Mouse (Mus musculus) midbrain, embryonic 15.5 days (tissue): ENCODE data around the gene Vgll4. TPM values are rescaled to one million over a fixed set of nuclear protein-coding genes. Genes with fewer than 3 reads are reported as not detected.

ENCODE experiments used
- ATAC-seq: fragments of 200-750 bp; cut with Nextera tagmentation; replicated peaks from 2 replicates; pipeline ENCODE4 v1.8.0; 2017; ENCODE audit warnings: moderate TSS enrichment
- H3K27ac ChIP-seq: fragments of 300-500 bp; sonication (generic); 2 replicates; pipeline ENCODE4 v1.5.1; 2015; ENCODE audit warnings: mild to moderate bottlenecking, inconsistent platforms
- H3K27me3 ChIP-seq: fragments of 300-500 bp; sonication (generic); replicated peaks from 2 replicates; pipeline ENCODE4 v1.6.1; 2015; ENCODE audit warnings: inconsistent platforms
- H3K36me3 ChIP-seq: fragments of 300-500 bp; sonication (generic); replicated peaks from 2 replicates; pipeline ENCODE4 v1.6.1; 2015; ENCODE audit warnings: inconsistent platforms
- H3K4me1 ChIP-seq: fragments of 300-500 bp; sonication (generic); 2 replicates; pipeline ENCODE4 v1.6.1; 2015; ENCODE audit warnings: inconsistent platforms
- H3K4me2 ChIP-seq: fragments of 300-500 bp; sonication (generic); 2 replicates; pipeline ENCODE4 v1.6.1; 2015; ENCODE audit warnings: inconsistent platforms, mild to moderate bottlenecking, moderate library complexity
- H3K4me3 ChIP-seq: fragments of 300-500 bp; sonication (generic); 2 replicates; pipeline ENCODE4 v1.5.1; 2015; ENCODE audit warnings: mild to moderate bottlenecking, inconsistent platforms
- H3K9ac ChIP-seq: fragments of 300-500 bp; sonication (generic); 2 replicates; pipeline ENCODE4 v1.6.1; 2015; ENCODE audit warnings: mild to moderate bottlenecking, inconsistent platforms
- H3K9me3 ChIP-seq: fragments of 300-500 bp; sonication (generic); 2 replicates; pipeline ENCODE4 v1.6.1; 2016; ENCODE audit warnings: inconsistent platforms
- WGBS: fragments of 180-500 bp; shearing (Covaris S2); methylation state at CpG from one replicate; pipeline ENCODE4 v1.1.7; 2015; ENCODE audit warnings: mixed read lengths; 5-methylcytosine and 5-hydroxymethylcytosine counted together
- polyA plus RNA-seq: library from polyadenylated mRNA; unstranded; fragments of >200 nt; fragmentation: Nextera tagmentation; extraction: Ambion mirVana; gene quantifications from 2 replicates; pipeline ENCODE4 v1.2.1, GENCODE M21; 2015

The Vgll4 gene
- polyA plus RNA-seq, 1 experiment from 2014 or later, result 47.3 TPM

DNA sequence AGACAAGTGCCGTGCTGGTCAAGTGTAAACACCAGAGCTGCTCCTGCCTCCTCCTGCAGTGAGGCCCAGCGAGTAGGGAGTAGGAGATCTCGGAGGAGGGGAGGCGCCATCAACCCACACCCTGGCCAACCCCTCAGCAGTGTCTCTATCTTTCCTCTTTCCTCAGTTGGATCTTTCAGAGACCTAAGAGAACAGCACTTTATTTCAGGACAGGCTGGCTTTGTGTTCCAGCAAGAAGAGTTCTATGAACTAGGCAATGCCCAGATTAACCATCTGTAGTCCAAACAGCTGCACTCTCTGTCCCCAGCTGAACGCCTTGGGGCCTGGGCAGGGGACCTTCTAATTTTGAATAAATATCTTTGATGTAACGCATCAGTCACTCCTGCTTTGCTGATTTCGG, 87.1 kb downstream of the Vgll4 start:
- no peak overlapping the region for H3K9ac ChIP-seq
- no peaks in the 10 kb centered on the region for H3K27me3 ChIP-seq
- peak; percentile 31 for ATAC-seq
- H3K27ac ChIP-seq, result peak overlapping the region; percentile 88
- no peaks in the 10 kb centered on the region for H3K9me3 ChIP-seq
- peaks cover 48% of the 10 kb centered on the region for H3K4me1 ChIP-seq
- H3K36me3 ChIP-seq, result no peaks in the 10 kb centered on the region
- WGBS, result 11% methylated on average over 7 of the region's 7 CpGs
- peak overlapping the region; percentile 3; the same call in 1 of the 2 replicates for H3K4me2 ChIP-seq
- H3K4me3 ChIP-seq, result no peak overlapping the region

DNA sequence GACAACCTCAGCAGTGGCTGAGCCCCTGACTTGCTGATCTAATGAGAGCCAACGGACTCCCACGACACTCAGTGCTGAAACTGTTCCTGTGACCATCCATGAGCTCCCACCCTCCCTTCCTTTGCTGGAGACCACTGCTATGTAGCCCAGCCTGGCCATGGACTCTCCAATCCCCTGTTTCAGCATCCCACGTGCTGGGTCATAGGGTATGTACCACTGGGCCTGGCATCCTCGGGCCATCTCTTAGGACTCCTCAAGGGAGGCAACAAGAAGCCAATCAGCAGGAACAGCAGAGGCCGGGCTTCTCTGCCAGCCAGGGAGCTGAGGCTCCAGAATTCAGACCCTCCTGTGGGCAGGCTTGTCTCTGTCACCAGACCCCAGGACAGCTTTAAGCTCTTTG, 87.6 kb downstream of the Vgll4 start:
- Histone ChIP-seq H3K4me1 (peaks cover 50% of the 10 kb centered on the region), H3K9ac (no peak overlapping the region), H3K27ac (peak overlapping the region; percentile 88), H3K27me3 (no peaks in the 10 kb centered on the region), H3K36me3 (no peaks in the 10 kb centered on the region), H3K9me3 (no peaks in the 10 kb centered on the region), H3K4me2 (0 out of 2 replicates have a peak overlapping the region, but pooled peaks have one; percentile 3), H3K4me3 (no peak overlapping the region)
- ATAC-seq, result peak; percentile 15; the same call in 1 of the 2 replicates
- WGBS, result 25% methylated on average over 5 of the region's 5 CpGs

DNA sequence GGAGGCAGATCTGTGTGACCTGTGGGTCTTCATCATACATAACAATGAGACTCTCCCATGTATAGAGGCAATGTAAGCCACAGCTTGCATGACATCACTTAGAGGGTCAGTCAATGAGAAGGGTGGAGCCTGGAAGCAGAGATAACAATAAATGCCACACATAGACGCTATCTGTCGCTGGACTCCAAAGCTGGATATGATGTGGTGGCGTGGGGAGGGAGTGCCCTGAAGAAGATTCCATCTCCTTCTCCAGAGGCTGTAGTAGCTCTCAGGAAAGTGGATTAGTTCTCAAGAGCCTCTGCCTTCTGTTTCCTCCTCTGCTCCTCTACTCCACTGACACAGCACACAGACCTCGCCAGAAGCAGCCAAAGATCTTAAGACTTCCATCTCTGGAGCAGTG, 89.0 kb downstream of the Vgll4 start:
- Histone ChIP-seq H3K4me3 (no peak overlapping the region), H3K4me1 (peaks cover 60% of the 10 kb centered on the region), H3K36me3 (no peaks in the 10 kb centered on the region), H3K27me3 (no peaks in the 10 kb centered on the region), H3K9me3 (no peaks in the 10 kb centered on the region), H3K4me2 (no peak overlapping the region), H3K27ac (no peak overlapping the region), H3K9ac (no peak overlapping the region)
- 80% methylated on average over 4 of the region's 4 CpGs for WGBS
- ATAC-seq, result no peak

DNA sequence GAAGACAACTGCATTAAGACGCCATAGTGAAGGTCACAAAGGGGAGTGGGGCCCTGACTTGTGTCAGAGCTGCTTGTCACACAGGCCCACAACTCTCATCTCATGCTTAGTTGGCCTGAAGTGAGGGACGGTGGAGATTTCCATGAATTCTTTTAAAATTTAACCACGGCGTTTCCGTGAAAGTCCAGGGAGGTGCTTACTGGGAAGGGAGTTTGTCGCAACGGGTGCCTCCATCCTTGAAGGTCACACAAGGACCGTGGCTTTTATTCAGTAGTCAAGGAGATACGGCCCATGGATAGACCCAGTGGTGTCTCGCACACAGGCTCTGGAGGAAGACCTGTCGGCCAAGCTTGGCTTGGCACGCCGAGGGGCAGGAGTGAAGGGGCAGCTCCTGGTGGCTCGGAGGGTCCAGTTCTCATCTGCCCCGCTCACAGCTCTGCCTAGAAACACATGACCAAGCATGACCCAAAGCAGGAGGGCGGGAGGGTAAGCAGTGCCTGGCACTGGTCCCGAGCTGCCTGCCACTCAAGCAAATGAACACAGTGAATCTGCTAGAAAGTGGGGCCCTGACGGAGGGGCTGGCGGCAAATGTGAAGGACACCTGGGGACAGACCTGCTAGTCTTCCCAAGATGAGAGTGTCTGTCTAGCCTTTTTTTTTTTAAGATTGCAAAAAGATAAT, 90.8 kb downstream of the Vgll4 start:
- Histone ChIP-seq H3K36me3 (no peaks in the 10 kb centered on the region), H3K27ac (no peak overlapping the region), H3K27me3 (no peaks in the 10 kb centered on the region), H3K4me3 (no peak overlapping the region), H3K4me2 (no peak overlapping the region), H3K9ac (no peak overlapping the region), H3K9me3 (no peaks in the 10 kb centered on the region), H3K4me1 (peaks cover 78% of the 10 kb centered on the region)
- ATAC-seq, result no peak
- 70% methylated on average over 19 of the region's 19 CpGs for WGBS

DNA sequence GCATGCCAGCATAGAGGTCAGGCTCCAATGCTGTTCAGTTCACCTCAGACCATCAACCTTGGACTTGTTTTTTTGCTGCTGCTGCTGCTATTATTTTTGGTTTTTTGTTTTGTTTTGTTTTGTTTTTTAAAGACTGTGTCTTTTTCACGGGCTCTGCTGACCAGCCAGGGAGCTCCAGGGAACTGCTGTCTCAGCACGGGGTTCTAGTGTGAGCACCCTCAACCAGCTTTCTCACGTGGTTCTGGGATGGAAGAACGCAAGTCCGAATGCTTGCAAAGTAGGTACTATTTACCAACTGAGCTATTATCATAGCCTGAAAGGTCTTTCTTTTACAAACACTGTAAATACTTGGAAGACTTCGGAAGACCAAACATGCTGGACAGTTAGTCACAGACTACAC, 93.2 kb downstream of the Vgll4 start:
- Histone ChIP-seq H3K4me3 (no peak overlapping the region), H3K27me3 (no peaks in the 10 kb centered on the region), H3K27ac (peak overlapping the region; percentile 86), H3K4me1 (peaks cover 70% of the 10 kb centered on the region), H3K4me2 (no peak overlapping the region), H3K9me3 (no peaks in the 10 kb centered on the region), H3K36me3 (no peaks in the 10 kb centered on the region), H3K9ac (no peak overlapping the region)
- 70% methylated on average over 6 of the region's 6 CpGs for WGBS
- no peak for ATAC-seq

DNA sequence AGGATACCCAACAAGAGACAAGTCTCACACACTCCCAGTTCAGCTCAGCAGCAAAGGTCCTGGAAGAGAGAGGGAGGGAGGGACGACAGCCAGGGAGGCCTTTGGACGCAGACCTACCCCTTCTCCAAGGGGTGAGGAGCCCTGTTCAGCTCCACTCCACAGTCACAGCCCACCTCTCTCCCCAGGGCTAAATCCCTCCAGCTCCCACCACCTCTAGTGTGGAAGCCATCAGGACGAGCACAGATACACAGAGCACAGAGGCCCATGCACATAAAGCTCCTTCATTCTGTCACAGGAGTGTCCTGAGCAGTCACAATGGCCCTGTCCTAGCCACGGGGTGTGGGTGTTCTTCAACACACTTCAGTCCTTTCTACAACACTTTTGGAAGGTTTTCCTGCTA, 93.8 kb downstream of the Vgll4 start:
- 17% methylated on average over 4 of the region's 4 CpGs for WGBS
- peaks cover 70% of the 10 kb centered on the region for H3K4me1 ChIP-seq
- H3K9ac ChIP-seq, result no peak overlapping the region

DNA sequence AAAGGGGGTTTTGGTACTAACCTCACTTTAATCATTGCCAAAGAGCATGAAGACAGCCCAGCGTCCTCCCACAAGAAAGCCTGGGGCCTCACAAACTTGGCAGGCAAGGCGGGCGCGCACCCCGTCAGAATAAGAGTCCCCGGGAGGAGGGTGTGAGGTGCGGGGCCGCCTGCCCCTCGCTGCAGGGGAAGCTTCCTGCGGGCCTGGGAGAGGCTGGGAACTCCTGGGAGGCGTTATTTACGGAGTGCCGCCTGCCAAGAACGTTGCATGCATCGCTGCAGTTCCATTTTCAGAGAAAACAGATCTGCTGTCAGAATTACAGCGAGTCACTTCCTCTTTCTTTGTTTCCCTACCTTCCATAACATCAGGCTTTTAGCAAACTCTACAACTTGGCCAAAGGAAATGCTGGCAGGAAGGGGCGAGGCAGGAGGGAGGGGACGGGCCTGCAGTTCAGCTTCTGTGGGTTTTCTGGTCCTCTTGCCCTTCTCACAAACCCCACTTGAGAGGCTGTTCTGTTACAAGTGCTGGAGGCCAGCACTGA, 94.7 kb downstream of the Vgll4 start:
- ATAC-seq, result peak; percentile 77
- no peaks in the 10 kb centered on the region for H3K9me3 ChIP-seq
- peak overlapping the region; percentile 38; the same call in 1 of the 2 replicates for H3K9ac ChIP-seq
- peak overlapping the region; percentile 62 for H3K4me2 ChIP-seq
- WGBS, result under 1% methylated on average over 18 of the region's 18 CpGs
- H3K4me3 ChIP-seq, result peak overlapping the region; percentile 30
- no peaks in the 10 kb centered on the region for H3K36me3 ChIP-seq
- no peaks in the 10 kb centered on the region for H3K27me3 ChIP-seq
- H3K4me1 ChIP-seq, result peaks cover 68% of the 10 kb centered on the region
- H3K27ac ChIP-seq, result peak overlapping the region; percentile 86

More for the DNA sequence above, 93.8 kb downstream of the Vgll4 start:
- H3K9me3 ChIP-seq, result no peaks in the 10 kb centered on the region
- ATAC-seq, result no peak
- H3K4me2 ChIP-seq, result no peak overlapping the region
- H3K4me3 ChIP-seq, result no peak overlapping the region
- no peaks in the 10 kb centered on the region for H3K27me3 ChIP-seq
- H3K36me3 ChIP-seq, result no peaks in the 10 kb centered on the region
- H3K27ac ChIP-seq, result peak overlapping the region; percentile 86

DNA sequence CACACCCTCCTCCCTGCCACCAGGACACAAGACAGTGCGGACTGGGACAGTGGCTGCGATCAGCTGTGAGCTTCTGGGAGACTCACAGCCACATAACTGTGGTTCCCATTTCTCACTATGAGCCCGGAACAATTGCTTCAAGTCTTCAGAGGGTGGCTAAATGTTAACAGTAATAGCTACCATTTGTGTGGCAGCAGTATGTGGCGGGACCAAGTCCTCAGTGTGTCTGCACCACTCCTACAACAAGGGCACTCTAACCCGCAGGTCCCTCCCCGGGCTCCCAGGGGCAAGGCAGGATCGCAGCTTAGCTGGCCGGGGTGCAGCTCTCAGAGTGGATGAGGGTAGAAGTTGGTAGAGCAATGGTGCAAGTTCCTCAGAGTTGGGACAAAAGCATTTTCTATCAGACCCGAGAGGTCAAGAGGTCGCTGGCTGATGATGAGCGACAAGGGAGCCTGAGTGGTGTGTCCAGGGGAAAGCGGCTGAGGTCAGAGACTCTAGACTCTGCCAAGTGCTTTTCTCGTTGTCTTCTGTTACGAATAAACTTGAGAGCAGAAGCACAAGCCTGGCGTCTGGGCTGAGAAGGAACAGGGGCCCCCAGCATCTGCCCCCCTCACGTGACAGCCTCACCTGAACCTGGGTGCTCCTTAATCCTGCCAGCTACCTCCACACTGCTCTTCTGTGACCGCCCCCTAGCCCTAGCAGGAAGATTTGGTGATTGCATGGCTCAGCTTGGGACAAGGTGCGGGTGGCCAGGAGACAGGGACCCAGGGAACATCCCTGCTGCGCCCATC, 95.5 kb downstream of the Vgll4 start:
- H3K36me3 ChIP-seq, result no peaks in the 10 kb centered on the region

DNA sequence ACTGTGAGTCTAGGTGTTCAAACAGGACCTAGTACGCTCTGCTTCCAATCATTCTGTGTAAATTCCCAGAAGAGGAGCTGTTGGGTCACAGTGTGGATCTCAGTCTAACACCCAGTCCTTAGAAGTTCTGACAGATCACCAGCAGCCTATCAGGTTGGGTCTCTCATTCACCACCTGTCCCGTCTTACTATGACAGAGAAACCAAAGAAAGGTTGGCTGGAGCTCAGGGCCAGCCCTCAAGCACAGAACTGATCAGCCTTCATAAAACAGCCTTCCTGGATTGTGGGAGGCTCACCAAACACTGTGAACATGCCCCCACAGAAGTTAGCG, 96.0 kb downstream of the Vgll4 start:
- ATAC-seq, result no peak
- Histone ChIP-seq H3K9me3 (no peaks in the 10 kb centered on the region), H3K9ac (peak overlapping the region; percentile 38), H3K27ac (peak overlapping the region; percentile 86), H3K4me3 (peak overlapping the region; percentile 30; the same call in 1 of the 2 replicates), H3K4me1 (peaks cover 77% of the 10 kb centered on the region), H3K27me3 (no peaks in the 10 kb centered on the region), H3K36me3 (no peaks in the 10 kb centered on the region), H3K4me2 (peak overlapping the region; percentile 62)
- WGBS, result 62% methylated on average over 3 of the region's 3 CpGs

More for the DNA sequence above, 95.5 kb downstream of the Vgll4 start:
- Histone ChIP-seq H3K27me3 (no peaks in the 10 kb centered on the region), H3K27ac (peak overlapping the region; percentile 86), H3K4me3 (peak overlapping the region; percentile 30), H3K9ac (peak overlapping the region; percentile 38), H3K4me1 (peaks cover 75% of the 10 kb centered on the region), H3K4me2 (peak overlapping the region; percentile 62), H3K9me3 (no peaks in the 10 kb centered on the region)
- 10% methylated on average over 19 of the region's 19 CpGs for WGBS
- peak; percentile 62 for ATAC-seq

DNA sequence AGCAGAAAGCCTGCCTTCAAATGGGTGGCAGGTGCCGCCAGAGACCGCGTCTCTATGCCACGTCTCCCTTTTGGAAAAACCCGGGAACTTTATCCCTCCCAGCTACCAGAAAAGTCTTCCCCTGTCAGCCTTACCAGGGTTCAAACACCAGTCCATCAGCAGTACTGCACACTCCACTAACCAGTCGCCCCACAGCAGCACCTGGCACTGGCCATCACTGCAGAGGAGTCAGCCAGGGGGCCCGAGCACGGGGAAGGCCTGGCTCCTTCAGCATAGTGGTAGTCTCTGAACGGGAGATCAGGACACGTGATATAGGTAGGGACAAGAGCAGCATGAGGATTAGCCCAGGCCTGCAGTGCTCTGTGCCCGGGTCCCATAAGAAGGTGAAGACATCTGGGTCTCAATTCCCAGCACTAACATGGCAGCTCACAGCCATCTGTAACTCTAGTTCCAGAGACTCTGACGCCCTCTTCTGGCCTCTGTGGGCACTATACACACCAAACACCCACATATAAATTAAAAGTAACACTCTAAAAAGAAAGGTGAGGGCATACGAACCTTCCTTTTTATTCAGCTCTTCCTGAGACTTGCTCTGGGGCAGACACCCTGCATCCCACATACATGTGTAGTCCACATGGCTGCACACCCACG, 98.7 kb downstream of the Vgll4 start:
- WGBS, result 86% methylated on average over 14 of the region's 14 CpGs
- H3K27ac ChIP-seq, result no peak overlapping the region
- no peaks in the 10 kb centered on the region for H3K27me3 ChIP-seq
- H3K36me3 ChIP-seq, result no peaks in the 10 kb centered on the region
- H3K9ac ChIP-seq, result no peak overlapping the region
- no peaks in the 10 kb centered on the region for H3K9me3 ChIP-seq
- no peak overlapping the region for H3K4me3 ChIP-seq
- ATAC-seq, result no peak
- H3K4me1 ChIP-seq, result peaks cover 58% of the 10 kb centered on the region
- no peak overlapping the region for H3K4me2 ChIP-seq

DNA sequence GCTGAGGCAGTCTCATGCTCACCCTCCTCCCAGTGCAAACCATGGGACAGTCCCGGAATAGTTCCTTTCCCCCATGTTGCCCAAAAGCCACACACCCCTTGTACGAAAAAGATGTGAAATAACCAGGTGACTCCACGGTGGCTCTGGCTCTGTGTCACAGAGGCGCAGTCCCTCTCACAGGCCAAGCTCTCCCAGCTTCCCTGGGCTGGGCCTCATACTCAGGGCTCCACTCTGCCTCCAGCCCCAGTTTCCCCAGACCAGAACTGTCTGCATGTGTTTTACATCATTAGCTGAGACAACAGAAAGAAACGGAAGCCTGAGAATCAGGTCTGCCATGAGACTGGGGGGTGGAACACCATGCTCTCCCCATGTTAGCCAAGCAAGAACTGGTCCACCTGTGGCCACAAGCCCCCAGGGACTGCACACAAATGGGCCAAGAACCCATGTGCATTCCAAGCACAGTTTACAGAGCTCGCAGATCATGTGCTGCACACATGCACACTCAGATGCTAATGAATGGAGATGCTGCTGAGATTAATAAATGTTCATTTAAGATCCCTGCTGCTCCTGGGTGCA, 100.2 kb downstream of the Vgll4 start:
- Histone ChIP-seq H3K4me1 (peaks cover 42% of the 10 kb centered on the region), H3K27me3 (no peaks in the 10 kb centered on the region), H3K4me2 (no peak overlapping the region), H3K4me3 (no peak overlapping the region), H3K27ac (peak overlapping the region; percentile 42), H3K9me3 (no peaks in the 10 kb centered on the region), H3K9ac (no peak overlapping the region), H3K36me3 (no peaks in the 10 kb centered on the region)
- no peak for ATAC-seq
- WGBS, result 61% methylated on average over 6 of the region's 6 CpGs

DNA sequence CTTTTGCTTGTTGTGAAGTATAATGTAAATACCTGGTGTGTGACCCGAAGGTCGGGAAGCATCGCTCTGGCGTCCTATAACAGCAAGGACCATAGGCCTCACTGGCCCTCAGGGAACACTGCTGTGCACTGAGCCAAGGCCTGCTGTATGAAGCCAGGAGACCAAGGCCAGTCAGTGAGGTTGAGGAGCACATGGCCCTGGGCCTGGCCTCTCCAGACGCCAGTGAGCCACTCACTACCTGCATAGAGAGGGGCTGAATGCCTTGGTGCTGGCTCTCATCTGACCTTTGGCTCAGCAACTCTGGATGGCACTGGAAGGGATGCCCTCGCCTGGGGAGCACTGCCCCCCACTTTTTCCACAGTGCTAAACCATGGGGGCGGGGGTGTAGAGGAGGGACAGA, 101.1 kb downstream of the Vgll4 start:
- Histone ChIP-seq H3K27me3 (no peaks in the 10 kb centered on the region), H3K9me3 (no peaks in the 10 kb centered on the region), H3K9ac (no peak overlapping the region), H3K4me2 (no peak overlapping the region), H3K4me1 (peaks cover 33% of the 10 kb centered on the region), H3K27ac (no peak overlapping the region), H3K4me3 (no peak overlapping the region), H3K36me3 (no peaks in the 10 kb centered on the region)
- no peak; the same call in 1 of the 2 replicates for ATAC-seq
- 84% methylated on average over 7 of the region's 7 CpGs for WGBS
